Mouse (Mus musculus) kidney, adult 2 months (tissue): ENCODE results near the gene Pdhx. TPM values are rescaled to one million over a fixed set of nuclear protein-coding genes. Genes with fewer than 3 reads are reported as not detected.

Source experiments
- DNase-seq: peaks from one replicate; pipeline ENCODE4 v3.0.0; 2021
- H3K27ac ChIP-seq: fragments of 200-500 bp; 2 replicates; pipeline ENCODE4 v1.5.1; 2012; ENCODE audit warnings: low read depth, low read length, control low read depth, inconsistent platforms; ENCODE audit not compliant: insufficient read depth
- H3K27me3 ChIP-seq: fragments of 200-500 bp; replicated peaks from 2 replicates; pipeline ENCODE4 v1.6.1; 2012; ENCODE audit warnings: mild to moderate bottlenecking, moderate library complexity, low read length, inconsistent platforms; ENCODE audit not compliant: control insufficient read depth, insufficient read depth
- H3K36me3 ChIP-seq: fragments of 200-500 bp; 2 replicates; pipeline ENCODE4 v1.6.1; 2012; ENCODE audit warnings: mild to moderate bottlenecking, moderate library complexity, low read length, inconsistent platforms; ENCODE audit not compliant: control insufficient read depth, insufficient read depth
- H3K4me1 ChIP-seq: fragments of 200-500 bp; 2 replicates; pipeline ENCODE4 v1.6.1; 2011; ENCODE audit warnings: low read length; ENCODE audit not compliant: control insufficient read depth, insufficient read depth
- H3K4me3 ChIP-seq: fragments of 200-500 bp; 2 replicates; pipeline ENCODE4 v1.5.1; 2011; ENCODE audit warnings: mild to moderate bottlenecking, low read depth, low read length, control low read depth; ENCODE audit not compliant: insufficient read depth
- CTCF ChIP-seq: fragments of 200-500 bp; conservative IDR thresholded peaks from 2 replicates; pipeline ENCODE4 v1.5.1; 2011; ENCODE audit warnings: low read depth, mild to moderate bottlenecking, control low read depth, low read length, moderate library complexity, mixed read lengths; ENCODE audit not compliant: insufficient read depth, insufficient read length
- POLR2A ChIP-seq: fragments of 200-500 bp; IDR thresholded peaks from one replicate; pipeline ENCODE4 v1.6.1; 2011; ENCODE audit warnings: low read depth, low read length, control low read depth
- WGBS: fragments of 180-500 bp; shearing (Covaris S2); methylation state at CpG from one replicate; pipeline ENCODE4 v1.1.7; 2018; 5-methylcytosine and 5-hydroxymethylcytosine counted together
- polyA plus RNA-seq: library from polyadenylated mRNA; depleted of rRNA; stranded (reverse); fragments of >200 nt; gene quantifications from 2 replicates; pipeline ENCODE4 v1.2.3, GENCODE M21; 2012

Pdhx gene
- polyA plus RNA-seq, 1 experiment = 37.2 TPM

GRCm38 (mm10) chr2:103081706-103082105, 8.4 kb upstream of the Pdhx start:
- H3K4me3 ChIP-seq = no peak overlapping the region
- no peak overlapping the region for H3K27ac ChIP-seq
- no peaks in the 10 kb centered on the region for H3K27me3 ChIP-seq
- 86% methylated on average over 5 of the region's 5 CpGs for WGBS
- TF ChIP-seq CTCF (no peak), POLR2A (no peak)
- H3K36me3 ChIP-seq = no peaks in the 10 kb centered on the region
- DNase-seq = no peak
- no peaks in the 10 kb centered on the region for H3K4me1 ChIP-seq

- Histone ChIP-seq H3K27me3 (no peaks in the 10 kb centered on the region), H3K4me3 (no peak overlapping the region), H3K4me1 (no peaks in the 10 kb centered on the region), H3K27ac (no peak overlapping the region), H3K36me3 (no peaks in the 10 kb centered on the region)
- 45% methylated on average over 6 of the region's 6 CpGs for WGBS
- TF ChIP-seq POLR2A (no peak), CTCF (no peak)
- peak; percentile 8 for DNase-seq
Measured at GRCm38 (mm10) chr2:103081117-103081516, 7.8 kb upstream of the Pdhx start.

- no peak overlapping the region for H3K27ac ChIP-seq
- no peak for DNase-seq
- no peak overlapping the region for H3K4me3 ChIP-seq
- WGBS = 74% methylated on average over 3 of the region's 3 CpGs
- H3K36me3 ChIP-seq = no peaks in the 10 kb centered on the region
- H3K4me1 ChIP-seq = peaks cover 5% of the 10 kb centered on the region; the same call in 1 of the 2 replicates
- H3K27me3 ChIP-seq = no peaks in the 10 kb centered on the region
- TF ChIP-seq POLR2A (no peak), CTCF (no peak)
Measured at GRCm38 (mm10) chr2:103070586-103070985, 2.7 kb downstream of the Pdhx start.

GRCm38 (mm10) chr2:103069752-103070405, 3.4 kb downstream of the Pdhx start:
- no peak overlapping the region for H3K27ac ChIP-seq
- no peaks in the 10 kb centered on the region for H3K36me3 ChIP-seq
- 85% methylated on average over 5 of the region's 5 CpGs for WGBS
- DNase-seq = no peak
- no peak overlapping the region for H3K4me3 ChIP-seq
- no peaks in the 10 kb centered on the region for H3K27me3 ChIP-seq
- H3K4me1 ChIP-seq = peaks cover 5% of the 10 kb centered on the region; the same call in 1 of the 2 replicates
- TF ChIP-seq CTCF (no peak), POLR2A (no peak)

GRCm38 (mm10) chr2:103068602-103069001, 4.7 kb downstream of the Pdhx start:
- TF ChIP-seq CTCF (no peak), POLR2A (no peak)
- H3K4me3 ChIP-seq = no peak overlapping the region
- 76% methylated on average over 1 of the region's 1 CpGs for WGBS
- H3K4me1 ChIP-seq = peaks cover 5% of the 10 kb centered on the region; the same call in 1 of the 2 replicates
- H3K27ac ChIP-seq = no peak overlapping the region
- no peak for DNase-seq
- H3K27me3 ChIP-seq = no peaks in the 10 kb centered on the region
- H3K36me3 ChIP-seq = no peaks in the 10 kb centered on the region

- 83% methylated on average over 2 of the region's 2 CpGs for WGBS
- TF ChIP-seq CTCF (no peak), POLR2A (no peak)
Measured at GRCm38 (mm10) chr2:103067552-103068207, 5.6 kb downstream of the Pdhx start.

More at GRCm38 (mm10) chr2:103067552-103068207, 5.6 kb downstream of the Pdhx start:
- peak; percentile 36 for DNase-seq
- Histone ChIP-seq H3K4me1 (peaks cover 5% of the 10 kb centered on the region; the same call in 1 of the 2 replicates), H3K27ac (no peak overlapping the region), H3K36me3 (no peaks in the 10 kb centered on the region), H3K4me3 (no peak overlapping the region), H3K27me3 (no peaks in the 10 kb centered on the region)
